Mouse (Mus musculus) ES-E14 (cell line): ENCODE data around the gene Sec24b.

Experiments
- CHD2 ChIP-seq: IDR thresholded peaks from 2 replicates; pipeline ENCODE4 v1.6.1; 2014; ENCODE audit warnings: mild to moderate bottlenecking, low read depth, low read length, inconsistent platforms
- HCFC1 ChIP-seq: IDR thresholded peaks from 2 replicates; pipeline ENCODE4 v1.6.1; 2012; ENCODE audit warnings: low read length, inconsistent platforms, borderline replicate concordance; ENCODE audit not compliant: insufficient read depth
- MAFK ChIP-seq: IDR thresholded peaks from 2 replicates; pipeline ENCODE4 v1.6.1; 2014; ENCODE audit warnings: mild to moderate bottlenecking, low read depth, low read length, inconsistent platforms; ENCODE audit not compliant: insufficient read depth
- ZC3H11A ChIP-seq: IDR thresholded peaks from 2 replicates; pipeline ENCODE4 v1.6.1; 2012; ENCODE audit warnings: low read depth, mild to moderate bottlenecking, inconsistent platforms, low read length, borderline replicate concordance
- ZNF384 ChIP-seq: IDR thresholded peaks from 2 replicates; pipeline ENCODE4 v1.6.1; 2012; ENCODE audit warnings: low read depth, low read length, inconsistent platforms

- TF ChIP-seq HCFC1 (no peak), ZC3H11A (no peak), CHD2 (no peak), ZNF384 (no peak), MAFK (no peak)
Measured at GRCm38 (mm10) chr3:129937848-129938247, 123.5 kb downstream of the Sec24b start.
